Mouse (Mus musculus): Measurements from ENCODE around the gene Flrt1. TPM values are rescaled to one million over a fixed set of nuclear protein-coding genes. Genes with fewer than 3 reads are reported as not detected.

Flrt1 gene
- polyA plus RNA-seq, 1 experiment from 2014 or later = 1.1 TPM

GRCm38 (mm10) chr19:7110875-7111274 is 5.3 kb upstream of the Flrt1 start:
- Histone ChIP-seq H3K9me3 (ENCODE audit: control insufficient read depth, low read length) (no peaks in the 10 kb centered on the region), H3K27ac (ENCODE audit: low read length) (no peak overlapping the region), H3K4me3 (ENCODE audit: low read length) (no peak overlapping the region), H3K27me3 (ENCODE audit: control insufficient read depth, insufficient read depth, low read depth, low read length) (no peaks in the 10 kb centered on the region), H3K4me1 (replicated peaks; ENCODE audit: control insufficient read depth, insufficient read depth, low read length) (peaks cover 33% of the 10 kb centered on the region), H3K4me2 (ENCODE audit: low read depth, low read length) (no peak overlapping the region), H3K9ac (ENCODE audit: low read length) (no peak overlapping the region), H3K36me3 (ENCODE audit: control insufficient read depth, insufficient read depth, low read length) (no peaks in the 10 kb centered on the region)
- WGBS = 37% methylated on average over 6 of the region's 6 CpGs
- peak; percentile 50 for ATAC-seq (ENCODE audit: low read depth)

- no peak overlapping the region for H3K4me3 ChIP-seq (ENCODE audit: low read length)
- no peak overlapping the region for H3K4me2 ChIP-seq (ENCODE audit: low read depth, low read length)
- peaks cover 33% of the 10 kb centered on the region for H3K4me1 ChIP-seq (replicated peaks; ENCODE audit: control insufficient read depth, insufficient read depth, low read length)
- H3K27me3 ChIP-seq (ENCODE audit: control insufficient read depth, insufficient read depth, low read depth, low read length) = no peaks in the 10 kb centered on the region
- ATAC-seq (ENCODE audit: low read depth) = no peak
- no peak overlapping the region for H3K9ac ChIP-seq (ENCODE audit: low read length)
- 22% methylated on average over 5 of the region's 5 CpGs for WGBS
- H3K36me3 ChIP-seq (ENCODE audit: control insufficient read depth, insufficient read depth, low read length) = no peaks in the 10 kb centered on the region
- H3K9me3 ChIP-seq (ENCODE audit: control insufficient read depth, low read length) = no peaks in the 10 kb centered on the region
- H3K27ac ChIP-seq (ENCODE audit: low read length) = no peak overlapping the region
Measured at GRCm38 (mm10) chr19:7110097-7110496, 4.6 kb upstream of the Flrt1 start.

GRCm38 (mm10) chr19:7108114-7108905 is 2.8 kb upstream of the Flrt1 start:
- no peak overlapping the region for H3K9ac ChIP-seq (ENCODE audit: low read length)
- H3K4me2 ChIP-seq (ENCODE audit: low read depth, low read length) = no peak overlapping the region
- peak overlapping the region; percentile 81 for H3K27ac ChIP-seq (ENCODE audit: low read length)
- H3K27me3 ChIP-seq (ENCODE audit: control insufficient read depth, insufficient read depth, low read depth, low read length) = no peaks in the 10 kb centered on the region
- H3K36me3 ChIP-seq (ENCODE audit: control insufficient read depth, insufficient read depth, low read length) = no peaks in the 10 kb centered on the region
- 34% methylated on average over 6 of the region's 6 CpGs for WGBS
- no peaks in the 10 kb centered on the region for H3K9me3 ChIP-seq (ENCODE audit: control insufficient read depth, low read length)
- peaks cover 42% of the 10 kb centered on the region for H3K4me1 ChIP-seq (replicated peaks; ENCODE audit: control insufficient read depth, insufficient read depth, low read length)
- H3K4me3 ChIP-seq (ENCODE audit: low read length) = no peak overlapping the region
- peak; percentile 77 for ATAC-seq (ENCODE audit: low read depth)

GRCm38 (mm10) chr19:7107174-7107573 is 1.6 kb upstream of the Flrt1 start:
- Histone ChIP-seq H3K4me2 (ENCODE audit: low read depth, low read length) (no peak overlapping the region), H3K36me3 (ENCODE audit: control insufficient read depth, insufficient read depth, low read length) (no peaks in the 10 kb centered on the region), H3K27me3 (ENCODE audit: control insufficient read depth, insufficient read depth, low read depth, low read length) (no peaks in the 10 kb centered on the region), H3K9ac (ENCODE audit: low read length) (no peak overlapping the region), H3K27ac (ENCODE audit: low read length) (no peak overlapping the region), H3K4me3 (ENCODE audit: low read length) (no peak overlapping the region), H3K9me3 (ENCODE audit: control insufficient read depth, low read length) (no peaks in the 10 kb centered on the region), H3K4me1 (replicated peaks; ENCODE audit: control insufficient read depth, insufficient read depth, low read length) (peaks cover 46% of the 10 kb centered on the region)
- WGBS = 54% methylated on average over 4 of the region's 4 CpGs
- ATAC-seq (ENCODE audit: low read depth) = no peak

- WGBS = 80% methylated on average over 2 of the region's 2 CpGs
- Histone ChIP-seq H3K9me3 (ENCODE audit: control insufficient read depth, low read length) (no peaks in the 10 kb centered on the region), H3K9ac (ENCODE audit: low read length) (no peak overlapping the region), H3K4me3 (ENCODE audit: low read length) (no peak overlapping the region), H3K4me2 (ENCODE audit: low read depth, low read length) (no peak overlapping the region), H3K36me3 (ENCODE audit: control insufficient read depth, insufficient read depth, low read length) (no peaks in the 10 kb centered on the region), H3K27ac (ENCODE audit: low read length) (no peak overlapping the region), H3K4me1 (replicated peaks; ENCODE audit: control insufficient read depth, insufficient read depth, low read length) (peaks cover 46% of the 10 kb centered on the region), H3K27me3 (ENCODE audit: control insufficient read depth, insufficient read depth, low read depth, low read length) (no peaks in the 10 kb centered on the region)
- no peak for ATAC-seq (ENCODE audit: low read depth)
Measured at GRCm38 (mm10) chr19:7106566-7106965, 1.0 kb upstream of the Flrt1 start.

GRCm38 (mm10) chr19:7103993-7104401 is 1.5 kb downstream of the Flrt1 start:
- Histone ChIP-seq H3K4me3 (ENCODE audit: low read length) (peak overlapping the region; percentile 25), H3K27me3 (ENCODE audit: control insufficient read depth, insufficient read depth, low read depth, low read length) (no peaks in the 10 kb centered on the region), H3K27ac (ENCODE audit: low read length) (no peak overlapping the region), H3K4me2 (ENCODE audit: low read depth, low read length) (peak overlapping the region; percentile 43), H3K9ac (ENCODE audit: low read length) (peak overlapping the region; percentile 60), H3K4me1 (replicated peaks; ENCODE audit: control insufficient read depth, insufficient read depth, low read length) (peaks cover 32% of the 10 kb centered on the region), H3K36me3 (ENCODE audit: control insufficient read depth, insufficient read depth, low read length) (no peaks in the 10 kb centered on the region), H3K9me3 (ENCODE audit: control insufficient read depth, low read length) (no peaks in the 10 kb centered on the region)
- ATAC-seq (ENCODE audit: low read depth) = peak; percentile 73
- 24% methylated on average over 19 of the region's 19 CpGs for WGBS

GRCm38 (mm10) chr19:7103349-7103992 is 2.1 kb downstream of the Flrt1 start:
- Histone ChIP-seq H3K36me3 (ENCODE audit: control insufficient read depth, insufficient read depth, low read length) (no peaks in the 10 kb centered on the region), H3K9me3 (ENCODE audit: control insufficient read depth, low read length) (no peaks in the 10 kb centered on the region), H3K27ac (ENCODE audit: low read length) (no peak overlapping the region), H3K4me1 (replicated peaks; ENCODE audit: control insufficient read depth, insufficient read depth, low read length) (peaks cover 27% of the 10 kb centered on the region), H3K4me3 (ENCODE audit: low read length) (no peak overlapping the region), H3K27me3 (ENCODE audit: control insufficient read depth, insufficient read depth, low read depth, low read length) (no peaks in the 10 kb centered on the region; the same call in 1 of the 2 replicates), H3K4me2 (ENCODE audit: low read depth, low read length) (peak overlapping the region; percentile 43), H3K9ac (ENCODE audit: low read length) (peak overlapping the region; percentile 6; the same call in 1 of the 2 replicates)
- WGBS = 62% methylated on average over 4 of the region's 4 CpGs
- ATAC-seq (ENCODE audit: low read depth) = peak; percentile 59

- Histone ChIP-seq H3K27ac (ENCODE audit: low read length) (no peak overlapping the region), H3K9ac (ENCODE audit: low read length) (no peak overlapping the region), H3K4me3 (ENCODE audit: low read length) (no peak overlapping the region), H3K36me3 (ENCODE audit: control insufficient read depth, insufficient read depth, low read length) (no peaks in the 10 kb centered on the region), H3K27me3 (ENCODE audit: control insufficient read depth, insufficient read depth, low read depth, low read length) (peaks cover 4% of the 10 kb centered on the region; the same call in 1 of the 2 replicates), H3K9me3 (ENCODE audit: control insufficient read depth, low read length) (no peaks in the 10 kb centered on the region), H3K4me1 (replicated peaks; ENCODE audit: control insufficient read depth, insufficient read depth, low read length) (peaks cover 16% of the 10 kb centered on the region), H3K4me2 (ENCODE audit: low read depth, low read length) (no peak overlapping the region)
- WGBS = 91% methylated on average over 10 of the region's 10 CpGs
- ATAC-seq (ENCODE audit: low read depth) = no peak
Measured at GRCm38 (mm10) chr19:7102039-7102438, 3.5 kb downstream of the Flrt1 start.

GRCm38 (mm10) chr19:7099620-7100155 is 5.8 kb downstream of the Flrt1 start:
- ATAC-seq (ENCODE audit: low read depth) = no peak
- Histone ChIP-seq H3K27me3 (ENCODE audit: control insufficient read depth, insufficient read depth, low read depth, low read length) (peaks cover 11% of the 10 kb centered on the region; the same call in 1 of the 2 replicates), H3K27ac (ENCODE audit: low read length) (no peak overlapping the region), H3K4me1 (replicated peaks; ENCODE audit: control insufficient read depth, insufficient read depth, low read length) (peaks cover 16% of the 10 kb centered on the region), H3K36me3 (ENCODE audit: control insufficient read depth, insufficient read depth, low read length) (no peaks in the 10 kb centered on the region), H3K4me3 (ENCODE audit: low read length) (no peak overlapping the region), H3K9ac (ENCODE audit: low read length) (no peak overlapping the region), H3K9me3 (ENCODE audit: control insufficient read depth, low read length) (no peaks in the 10 kb centered on the region), H3K4me2 (ENCODE audit: low read depth, low read length) (no peak overlapping the region)
- 75% methylated on average over 3 of the region's 3 CpGs for WGBS

Measured in lung, embryonic 16.5 days (tissue).